Mouse (Mus musculus) effector memory CD4-positive, alpha-beta T cell, adult 7 months (primary cell): ENCODE results near the gene Armcx2. TPM values are rescaled to one million over a fixed set of nuclear protein-coding genes. Genes with fewer than 3 reads are reported as not detected.

ENCODE experiments used
- polyA plus RNA-seq: library from polyadenylated mRNA; unstranded; fragments of 100-300 nt; shearing (Covaris generic); gene quantifications from one replicate; pipeline ENCODE4 v1.2.1, GENCODE M21; 2017

Armcx2 gene
- 8.4 TPM for polyA plus RNA-seq

GRCm38 (mm10) chrX:134808755-134809224 lies at the start of gene Armcx2:
TSS of gene Armcx2 (minus strand) at chrX:134809221.

GRCm38 (mm10) chrX:134756434-134757292 lies 52.4 kb downstream of the Armcx2 start, which contains the start of gene Armcx3:
TSS of gene Armcx3 (plus strand) at chrX:134756595.

Other genes starting within 250 kb of the Armcx2 start
- not detected for gene Btk, start 225.7 kb downstream of the Armcx2 start, polyA plus RNA-seq
- 246 TPM for gene Rpl36a, start 223.6 kb downstream of the Armcx2 start, polyA plus RNA-seq
- 17.8 TPM for gene Gla, start 208.1 kb downstream of the Armcx2 start, polyA plus RNA-seq
- 166 TPM for gene Hnrnph2, start 208.0 kb downstream of the Armcx2 start, polyA plus RNA-seq
- gene Armcx4, start 122.7 kb downstream of the Armcx2 start, polyA plus RNA-seq = not detected
- gene Armcx1, start 91.3 kb downstream of the Armcx2 start, polyA plus RNA-seq = not detected
- gene Armcx6, start 57.8 kb downstream of the Armcx2 start, polyA plus RNA-seq = 0.49 TPM
- gene Armcx3, start 52.6 kb downstream of the Armcx2 start, polyA plus RNA-seq = 14.4 TPM
- gene Nxf2, start 155.5 kb upstream of the Armcx2 start, polyA plus RNA-seq = 0.49 TPM
- 7.5 TPM for gene Zmat1, start 200.0 kb upstream of the Armcx2 start, polyA plus RNA-seq